Mouse (Mus musculus) CD8-positive naive resting alpha-beta T cell, adult 2 months (primary cell): ENCODE data around the gene Mtnr1b.
"Not testable (repeated sequence)": the region's sequence is repeated elsewhere in the genome, so short reads cannot be mapped to it uniquely, and the experiment has no call there.

Source experiments
- DNase-seq, 2 experiments: peaks; one replicate each; pipeline ENCODE4 v3.0.0; 2022; ENCODE audit warnings: low read depth in 2 of 2, low spot score in 2 of 2

Gene Mtnr1b

DNA sequence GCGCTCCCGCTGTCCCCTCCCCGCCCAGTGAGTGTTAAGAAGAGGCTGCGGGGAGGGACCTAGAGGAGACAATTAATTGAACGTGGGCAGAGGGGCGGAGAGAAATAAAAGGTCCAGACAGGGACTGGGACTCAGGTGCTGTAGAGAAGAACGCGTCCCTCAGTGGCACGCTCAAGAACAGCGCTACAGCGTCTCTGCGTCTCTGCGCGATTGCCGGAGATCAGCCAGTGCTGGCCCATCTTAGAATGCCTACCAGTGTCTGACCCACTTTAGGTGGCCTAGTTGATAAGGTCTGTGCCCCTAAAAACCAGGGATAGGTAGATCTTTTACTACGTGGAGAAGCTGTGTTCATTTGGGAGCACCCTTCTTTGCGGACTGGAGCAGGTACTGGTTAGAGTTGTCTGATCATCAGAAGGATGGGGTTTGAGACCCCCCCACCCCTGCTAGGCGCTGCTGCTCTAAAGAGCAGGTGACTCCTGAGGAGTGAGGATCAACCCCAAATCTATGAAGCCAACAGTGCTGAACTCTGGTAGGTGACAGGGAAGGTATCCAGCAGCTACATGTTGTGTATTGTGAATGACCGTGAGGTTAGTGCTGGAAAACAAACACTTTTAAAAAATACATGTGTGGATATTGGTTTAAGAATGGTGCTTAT, at the start of gene Mtnr1b:
Gene Mtnr1b, minus strand, starts transcription at position 51 of the 655 bp plus-strand sequence.
- DNase-seq: no peak

DNA sequence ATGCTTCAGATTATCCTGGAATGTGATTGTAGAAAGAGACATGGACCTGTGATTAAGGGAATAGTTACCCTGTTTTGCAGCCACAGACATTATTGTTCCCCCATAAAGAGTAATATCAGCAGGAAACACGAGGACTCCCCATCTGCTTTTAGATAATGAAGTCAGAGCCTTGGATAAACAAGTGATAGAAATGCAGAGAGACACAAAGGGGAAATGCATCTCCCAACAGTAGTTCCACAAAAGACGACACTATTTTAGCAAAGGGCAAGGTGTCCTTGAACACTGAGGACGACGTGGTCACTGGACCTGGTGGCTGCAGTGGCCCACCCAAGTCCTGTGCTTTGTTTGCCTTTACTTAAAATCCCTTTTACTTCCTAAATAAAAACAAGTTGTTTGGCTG, 45.9 kb upstream of the Mtnr1b start:
- no peak for DNase-seq

DNA sequence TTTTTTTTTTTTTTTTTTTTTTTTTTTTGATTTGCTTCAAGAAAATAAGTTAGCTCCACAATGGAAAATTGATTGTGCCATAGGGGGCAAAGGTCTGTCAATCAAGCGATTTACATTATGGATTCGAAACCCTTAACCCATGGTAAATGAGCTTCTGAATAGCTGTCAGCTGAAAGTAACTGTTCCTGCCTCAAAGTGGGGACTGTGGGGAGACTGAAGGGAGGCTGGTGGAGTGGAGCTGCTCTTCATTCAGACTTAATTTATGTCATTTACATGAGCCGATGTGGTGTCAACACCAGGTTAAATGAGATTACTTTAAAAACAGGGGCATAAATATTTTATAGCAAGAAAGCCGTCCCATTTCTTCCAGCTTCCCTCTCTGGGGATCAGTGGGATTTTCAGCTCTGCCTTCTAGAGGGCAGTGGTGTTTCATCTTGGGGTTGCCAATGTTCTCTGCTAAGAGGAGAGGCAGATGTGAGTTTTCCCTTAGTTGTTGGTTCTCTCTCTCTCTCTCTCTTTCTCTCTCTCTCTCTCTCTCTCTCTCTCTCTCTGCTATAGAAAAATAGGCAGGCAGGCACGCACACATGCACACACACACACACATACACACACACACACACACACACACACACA, 45.1 kb upstream of the Mtnr1b start:
- no peak for DNase-seq

DNA sequence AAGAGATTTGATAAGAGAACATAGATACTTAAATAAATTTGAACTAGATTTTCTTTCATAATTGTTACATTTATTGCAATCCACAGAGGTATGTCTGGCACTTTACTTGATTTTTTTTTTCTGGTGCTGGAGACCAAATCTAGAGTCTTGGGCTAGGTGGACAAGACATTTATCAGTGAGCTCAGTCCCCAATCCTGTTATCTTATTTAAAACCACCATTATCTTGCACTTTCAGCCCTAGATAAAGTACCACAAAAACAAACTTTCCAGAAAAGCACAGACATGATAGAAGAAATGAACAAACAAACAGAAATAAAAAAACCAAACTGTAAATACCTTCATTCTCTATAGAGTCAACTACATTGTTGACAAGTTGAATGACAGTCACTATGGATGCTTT, 42.2 kb upstream of the Mtnr1b start:
- DNase-seq: no peak

DNA sequence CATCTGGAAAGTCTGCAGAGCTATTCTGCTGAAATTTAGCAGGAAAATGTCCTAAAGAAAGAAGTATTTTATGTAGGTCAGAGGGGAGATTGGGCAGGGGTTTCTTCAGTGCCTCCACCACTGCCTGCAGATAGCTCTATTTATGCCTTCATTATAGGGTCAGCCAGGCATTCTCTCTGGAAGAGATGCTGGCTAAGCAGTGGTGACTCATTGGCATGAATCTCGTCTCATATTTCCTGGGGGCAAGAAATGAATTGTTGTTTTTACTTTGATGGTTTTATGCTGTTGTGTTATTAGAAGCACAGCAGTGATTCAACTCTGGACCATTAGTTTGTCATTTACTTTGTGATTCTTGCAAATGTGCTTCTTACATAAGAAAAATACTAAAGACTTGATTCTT, 38.4 kb upstream of the Mtnr1b start:
- DNase-seq: no peak

DNA sequence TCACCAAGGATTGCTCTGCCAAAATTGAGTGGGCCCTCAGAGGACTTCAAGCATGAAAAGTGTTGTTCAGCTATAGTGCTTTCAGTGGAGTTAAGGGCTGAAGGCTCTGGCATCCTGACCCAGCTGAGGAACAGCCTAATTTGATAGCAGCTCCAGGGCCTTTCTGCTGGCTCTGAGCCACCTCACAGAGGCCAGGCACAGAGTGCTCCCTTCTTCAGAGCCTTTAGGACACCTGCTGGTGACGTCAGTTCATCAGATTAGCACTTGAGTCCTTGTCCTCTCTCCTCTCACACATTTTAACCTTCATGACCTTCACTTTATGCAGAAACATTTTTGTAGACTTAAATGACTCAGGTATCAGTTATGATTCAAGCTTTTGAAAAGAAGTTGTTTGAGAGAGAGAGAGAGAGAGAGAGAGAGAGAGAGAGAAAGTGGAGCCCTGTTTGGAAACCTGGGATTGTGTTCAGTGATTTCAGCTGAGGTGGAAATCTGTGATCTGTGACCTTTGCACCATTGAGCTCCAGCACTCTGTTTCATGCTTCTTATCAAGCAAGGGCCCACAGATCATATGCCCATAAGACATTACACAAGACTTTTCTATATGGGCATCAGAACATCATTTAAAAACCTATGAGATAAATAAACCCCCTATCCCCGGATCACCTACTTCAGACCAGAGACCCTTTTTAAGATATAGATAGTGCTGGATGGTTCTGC, 35.2 kb upstream of the Mtnr1b start:
- no peak for DNase-seq

DNA sequence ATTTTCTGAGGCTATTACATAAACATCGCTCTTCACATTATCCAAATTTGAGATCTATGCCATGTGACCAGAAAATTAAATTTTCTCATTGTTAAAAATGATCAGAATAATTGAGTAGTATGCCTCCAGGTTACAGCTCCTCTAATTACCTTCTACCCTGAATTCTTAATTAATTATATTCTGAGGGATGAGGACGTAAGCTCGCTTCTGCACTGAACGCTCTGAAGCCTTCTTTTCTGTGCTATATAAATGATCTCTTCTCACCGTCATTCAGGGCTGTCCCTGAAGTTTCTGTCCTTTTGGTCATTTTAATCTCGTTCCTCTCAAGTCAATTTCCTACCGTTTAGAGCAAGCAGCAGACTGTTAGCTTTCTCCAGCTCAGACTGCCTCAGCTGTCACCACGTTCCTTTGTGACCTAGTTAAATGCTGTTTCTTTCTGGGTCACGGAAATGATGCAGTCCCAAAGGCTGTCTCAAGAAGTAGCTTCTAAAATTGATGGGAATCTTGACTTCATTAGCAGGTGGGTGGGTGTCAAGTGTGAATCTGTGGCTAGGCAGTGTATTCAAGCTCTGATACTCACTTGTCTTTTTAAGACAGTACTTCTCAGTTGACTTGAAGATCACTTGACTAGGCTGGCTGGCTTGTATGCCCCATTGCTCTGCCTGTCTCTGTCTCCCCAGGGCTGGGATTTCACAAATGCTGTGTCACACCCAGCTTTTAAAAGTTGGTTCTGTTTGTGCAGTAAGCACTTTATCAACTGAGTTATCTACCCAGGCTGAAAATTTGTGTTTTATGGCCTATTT, 29.8 kb upstream of the Mtnr1b start:
- no peak for DNase-seq

DNA sequence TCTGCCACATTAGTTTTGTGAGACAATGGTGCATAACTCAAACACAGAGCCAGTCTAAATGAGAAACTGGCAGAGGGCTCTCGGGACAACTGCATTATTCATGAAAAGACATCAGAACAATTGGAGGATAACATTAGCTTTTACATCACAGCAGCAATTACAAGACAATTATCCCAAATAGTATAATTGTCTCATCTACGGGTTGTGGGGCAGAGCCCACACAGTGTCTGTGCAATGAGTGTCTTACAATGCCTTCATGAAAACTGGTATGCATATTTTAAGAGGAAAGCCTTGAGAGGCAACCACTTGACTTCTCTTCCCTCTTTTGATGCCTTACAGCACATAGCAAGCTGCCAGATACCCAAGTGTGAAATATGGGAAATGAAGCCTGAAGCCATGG, 23.8 kb upstream of the Mtnr1b start:
- DNase-seq: no peak

DNA sequence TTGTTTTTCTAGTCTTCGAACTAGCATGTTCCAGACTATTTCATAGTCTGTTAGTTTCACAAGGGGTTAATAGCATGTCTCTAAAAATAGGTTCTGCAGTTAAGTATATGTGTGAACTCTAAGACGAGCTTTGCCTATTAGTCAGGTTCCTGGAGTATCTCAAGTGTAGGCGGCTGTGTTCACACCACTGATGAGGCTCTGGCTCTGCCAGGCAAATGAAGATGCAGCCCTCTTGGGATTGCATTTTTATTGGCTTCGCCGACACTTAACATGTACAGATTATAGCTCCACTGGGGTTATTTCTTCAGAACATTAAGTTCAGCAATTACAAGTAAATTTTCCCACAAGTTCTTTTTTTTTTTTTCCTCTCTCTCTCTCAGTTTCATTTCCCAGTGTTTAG, 12.4 kb upstream of the Mtnr1b start:
- DNase-seq: no peak

DNA sequence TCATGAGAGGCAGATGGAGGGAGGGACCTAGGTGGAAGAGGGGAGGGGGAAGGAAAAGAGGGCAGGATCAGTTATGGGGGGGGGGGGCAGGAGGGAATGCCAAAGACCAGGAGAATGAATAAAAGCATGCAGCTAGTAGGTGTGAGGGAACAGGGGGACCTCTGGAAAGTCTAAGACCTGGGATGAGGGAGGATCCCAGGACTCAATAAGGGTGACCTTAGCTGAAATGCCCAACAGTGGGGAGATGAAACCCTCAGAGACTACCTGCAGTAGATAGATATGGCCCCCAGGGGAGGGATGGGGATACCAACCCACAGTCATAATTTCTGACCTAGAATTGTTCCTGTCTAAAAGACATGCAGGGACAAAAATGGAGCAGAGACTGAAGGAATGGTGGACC, 6.4 kb upstream of the Mtnr1b start:
- DNase-seq: no peak

DNA sequence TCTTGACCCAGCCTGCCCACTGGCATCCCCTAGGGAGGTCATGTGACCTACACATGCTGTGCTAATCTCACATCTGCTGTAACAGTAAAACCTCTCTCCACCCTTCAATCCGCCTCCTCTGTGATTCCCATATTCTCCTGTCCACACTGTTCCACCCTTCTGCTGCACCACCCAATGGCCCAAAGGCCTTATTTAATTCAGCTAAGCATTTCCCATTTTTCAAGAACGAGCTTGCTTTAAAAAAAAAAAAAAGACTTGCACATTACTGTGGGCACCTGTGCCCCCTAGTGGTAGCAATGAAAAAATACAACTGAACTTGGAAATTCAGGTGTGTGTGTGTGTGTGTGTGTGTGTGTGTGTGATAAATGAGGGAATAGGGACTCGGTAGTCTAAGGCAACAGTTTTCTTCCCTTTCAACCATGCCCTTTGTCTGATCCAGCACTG, 5.8 kb upstream of the Mtnr1b start:
- no peak for DNase-seq

DNA sequence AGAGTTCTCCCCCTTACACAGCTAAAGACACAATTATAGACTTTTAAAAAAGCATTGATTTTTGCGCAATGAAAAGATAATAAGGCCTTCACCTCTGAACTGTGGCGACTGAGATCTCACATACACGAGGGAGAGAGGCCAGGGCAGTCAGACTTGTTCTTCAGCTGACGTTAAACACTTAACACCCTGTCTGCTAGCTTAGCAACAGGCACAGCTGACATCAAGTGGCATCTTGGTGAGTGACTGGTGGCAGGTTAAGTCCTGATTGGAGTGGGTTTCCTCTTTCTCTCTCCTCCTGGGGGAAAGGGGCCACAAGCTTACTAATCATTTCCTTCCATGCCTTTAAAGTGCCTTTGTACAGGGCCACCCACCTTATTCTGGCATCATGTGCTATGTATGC, 4.3 kb downstream of the Mtnr1b start:
- DNase-seq: no peak

DNA sequence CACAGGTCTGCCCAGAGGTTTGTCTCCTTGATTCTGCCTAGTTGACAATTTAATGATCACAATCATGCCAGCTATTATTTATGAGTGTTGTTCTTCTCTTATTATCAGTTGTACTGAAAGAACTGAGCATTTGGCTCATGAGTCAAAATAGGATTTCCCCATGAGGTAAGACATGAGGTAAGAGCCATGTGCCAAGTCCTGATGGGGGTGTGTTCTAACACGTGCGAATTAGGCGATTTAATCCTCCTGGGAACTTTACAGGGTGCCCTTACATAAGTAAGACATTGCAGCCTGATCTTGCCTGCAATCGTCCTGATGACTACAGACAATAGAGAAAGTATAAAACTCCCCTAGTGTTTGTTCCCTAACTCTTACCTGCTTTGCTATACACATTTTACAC, 4.9 kb downstream of the Mtnr1b start:
- no peak for DNase-seq

DNA sequence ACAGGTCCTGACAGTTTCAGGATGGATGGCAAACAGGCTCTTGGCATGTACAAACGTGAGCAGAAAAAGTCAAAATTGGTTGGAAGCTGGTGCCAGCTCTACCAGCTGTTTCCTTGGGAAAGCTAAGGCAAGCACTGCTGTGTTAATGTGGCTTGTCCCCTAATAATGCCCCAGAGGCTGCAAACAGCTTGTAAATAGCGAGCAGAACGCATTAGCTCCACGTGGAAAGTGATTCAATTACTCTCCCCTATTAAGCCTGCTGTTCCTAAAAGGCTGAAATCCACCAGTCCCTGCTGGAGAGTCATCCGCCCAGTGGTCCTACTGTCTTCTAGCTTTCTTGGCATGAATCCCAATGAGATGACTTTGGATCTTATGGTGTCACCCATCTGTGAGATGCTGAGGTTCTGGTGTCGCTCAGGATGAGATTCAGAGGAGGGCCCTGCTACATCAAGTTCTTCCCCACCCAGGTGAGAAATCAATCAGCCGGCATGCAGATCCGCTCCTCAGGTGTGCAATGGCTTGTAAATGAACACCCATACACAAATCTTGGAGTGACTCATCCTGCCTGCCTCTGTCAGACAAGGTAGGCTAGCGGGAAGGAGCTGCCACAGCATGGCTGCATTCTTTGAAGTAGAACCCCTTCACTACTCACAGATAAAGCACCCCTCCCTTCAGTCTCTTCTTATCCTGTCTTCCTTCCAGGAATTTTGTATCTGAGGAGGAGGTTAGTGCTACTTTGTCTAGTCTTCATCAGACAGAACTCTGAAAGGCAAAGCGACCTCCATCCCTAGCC, 7.9 kb downstream of the Mtnr1b start:
- no peak for DNase-seq

DNA sequence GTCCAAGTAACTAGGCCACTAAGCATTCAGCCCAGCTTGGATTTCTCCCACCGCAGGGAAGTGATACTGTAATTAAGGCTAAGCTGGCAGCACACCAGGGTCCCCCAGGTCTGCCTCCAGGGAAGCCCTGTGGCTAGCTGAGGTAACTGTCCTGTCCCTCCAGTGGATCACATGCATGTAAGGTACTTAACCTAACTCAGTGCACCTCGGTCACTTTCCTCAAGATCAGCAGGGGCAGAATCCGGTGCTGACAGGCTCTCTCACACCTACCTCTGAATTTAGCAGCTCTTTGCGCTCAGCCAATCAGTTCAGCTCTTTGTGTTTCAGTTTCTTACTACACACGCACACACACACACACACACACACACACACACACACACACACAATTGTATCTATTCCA, 13.0 kb downstream of the Mtnr1b start:
- DNase-seq: no peak

DNA sequence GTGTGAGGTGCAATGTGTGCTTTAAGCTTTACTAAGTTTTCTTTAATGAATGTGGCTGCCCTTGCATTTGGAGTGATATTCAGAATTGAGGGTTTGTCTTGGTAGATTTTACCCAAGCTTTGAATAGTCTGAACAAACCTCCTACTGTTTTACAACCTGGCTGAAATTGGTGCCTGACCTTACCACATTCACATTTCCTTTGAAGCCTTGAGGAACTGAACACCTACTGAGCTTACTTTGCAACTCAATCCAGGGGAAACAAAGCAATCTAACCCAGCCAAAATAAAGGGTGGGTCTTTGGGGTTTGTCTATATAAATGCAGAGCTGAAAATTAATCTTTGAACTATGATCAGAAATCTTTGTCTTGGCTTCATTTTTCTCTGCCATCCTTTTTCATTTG, 23.6 kb downstream of the Mtnr1b start:
- DNase-seq: no peak

DNA sequence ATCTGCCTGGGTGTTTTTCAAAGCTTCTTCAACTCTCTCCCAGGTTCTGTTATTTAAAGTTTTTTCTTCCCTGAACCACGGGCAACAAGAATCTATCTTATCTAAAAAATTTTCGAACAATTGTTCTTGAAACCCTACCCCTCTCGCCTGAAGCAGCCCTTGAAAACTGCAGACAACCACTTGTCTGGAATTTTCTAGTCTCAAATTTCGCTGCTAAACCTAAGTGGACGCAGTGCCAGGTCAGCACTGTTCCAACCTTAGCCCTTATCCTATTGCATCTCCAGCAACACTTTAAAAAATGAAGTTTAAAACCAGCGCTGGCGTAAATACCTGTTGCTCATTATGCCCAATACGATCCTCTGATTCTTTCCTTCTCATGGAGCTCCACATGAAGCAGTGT, 29.0 kb downstream of the Mtnr1b start:
- no peak for DNase-seq

DNA sequence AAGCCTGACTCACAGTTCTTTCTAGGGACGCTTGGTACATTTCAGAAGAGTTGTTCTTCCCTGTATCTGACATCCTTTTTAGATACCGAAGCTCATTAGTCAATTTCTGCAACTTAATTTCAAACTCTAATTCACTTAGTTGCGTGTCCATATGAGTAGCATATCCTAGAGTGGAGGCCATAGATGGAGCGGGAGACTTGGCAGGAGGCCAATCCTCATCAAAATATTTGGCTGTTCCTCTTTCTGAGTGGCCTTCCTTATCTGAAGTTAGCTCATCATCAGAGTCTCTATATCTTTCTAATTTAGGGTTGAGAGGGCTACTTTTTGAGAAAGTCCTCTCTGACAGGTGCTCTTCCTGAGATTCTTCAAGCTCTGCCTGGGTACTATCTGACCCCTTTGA, 29.4 kb downstream of the Mtnr1b start:
- not testable (repeated sequence) for DNase-seq

DNA sequence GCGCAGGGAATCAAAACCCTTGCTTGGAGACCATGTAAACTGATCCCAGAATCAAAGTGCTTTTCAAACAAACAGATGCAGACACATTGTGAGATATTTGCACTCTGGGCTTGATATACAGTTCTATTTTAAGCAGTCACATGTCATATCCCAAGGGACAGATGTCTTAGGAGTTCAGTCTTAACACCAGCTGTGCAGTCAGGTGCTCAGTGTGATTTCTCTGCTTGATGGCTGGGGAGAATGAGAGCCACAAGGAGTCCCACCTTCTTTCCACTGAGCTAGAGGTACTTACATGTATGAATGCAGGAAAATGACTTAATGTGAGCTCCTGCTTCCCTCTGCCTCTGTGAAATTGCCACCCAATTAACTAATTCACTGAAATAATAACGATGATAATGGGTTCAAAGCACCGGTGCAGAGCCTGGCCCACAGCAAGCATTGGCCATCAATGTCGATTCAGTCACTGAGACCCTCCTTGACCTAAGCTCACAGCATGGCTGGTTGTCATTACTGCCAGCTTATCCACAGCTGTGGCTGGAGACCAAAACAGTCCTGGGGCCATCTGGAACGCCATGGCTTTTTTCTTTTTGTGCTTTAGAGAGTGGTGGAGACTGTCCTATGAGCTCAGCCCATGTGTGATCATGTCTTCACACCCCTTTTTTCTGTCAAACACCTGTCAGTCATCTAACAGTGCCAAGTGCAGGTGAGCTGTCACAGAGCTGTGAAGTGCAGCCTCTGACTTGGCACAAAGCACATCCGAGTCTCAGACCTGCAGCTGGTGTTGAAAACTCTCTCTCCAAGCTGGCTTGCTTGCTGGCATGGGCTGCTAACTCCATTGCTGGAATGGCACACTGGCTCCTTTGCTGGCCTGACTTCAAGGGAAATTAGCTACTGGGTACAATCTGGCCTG, 61.1 kb downstream of the Mtnr1b start:
- DNase-seq: no peak

DNA sequence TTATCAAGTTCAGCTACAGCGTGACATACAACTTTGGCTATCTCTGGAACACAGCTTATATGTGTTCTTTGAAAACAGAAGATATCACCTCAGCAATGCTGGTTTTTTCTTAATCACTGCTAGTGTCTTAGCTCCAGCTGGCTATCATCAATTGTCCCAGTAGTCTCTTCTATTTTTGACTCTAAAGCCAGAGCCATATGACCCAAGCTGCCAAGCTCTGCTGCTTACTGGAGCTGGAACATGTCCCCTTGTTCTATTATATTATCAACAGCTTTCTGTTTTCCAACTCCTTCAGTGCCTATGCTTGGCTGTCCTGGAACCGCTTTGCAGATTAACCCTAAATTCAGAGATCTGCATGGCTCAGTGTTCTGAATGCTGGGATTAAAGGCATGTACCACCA, 70.1 kb downstream of the Mtnr1b start:
- no peak for DNase-seq
